Mouse (Mus musculus): ENCODE measurements around the gene Arf1.
"Not testable (repeated sequence)": the region's sequence is repeated elsewhere in the genome, so short reads cannot be mapped to it uniquely, and the experiment has no call there.

The Arf1 gene

DNA sequence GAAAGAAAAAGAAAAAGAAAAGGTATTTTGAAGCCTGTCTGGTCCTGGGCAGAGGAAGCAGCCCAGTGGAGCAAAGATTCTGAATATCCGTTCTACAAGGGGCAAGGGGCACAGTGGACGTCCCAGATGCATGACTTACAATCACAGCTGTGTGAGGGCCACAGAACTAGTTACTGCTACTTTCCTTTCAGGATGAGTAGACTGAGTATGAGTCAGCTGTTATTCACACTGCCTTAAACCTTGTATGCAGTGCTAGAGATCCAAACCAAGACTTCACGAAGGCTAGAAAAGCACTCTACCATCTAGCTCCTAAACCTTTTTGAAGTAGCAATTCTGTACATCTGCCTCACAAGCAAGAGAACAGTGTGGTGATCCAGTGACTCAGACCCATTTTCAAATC lies 1.8 kb downstream of the Arf1 start:
- peak; percentile 63 for DNase-seq (ENCODE audit: low read depth)

- DNase-seq (ENCODE audit: low read depth), result no peak
Measured at GRCm38 (mm10) chr11:59225167-59225566, 2.9 kb downstream of the Arf1 start.

DNA sequence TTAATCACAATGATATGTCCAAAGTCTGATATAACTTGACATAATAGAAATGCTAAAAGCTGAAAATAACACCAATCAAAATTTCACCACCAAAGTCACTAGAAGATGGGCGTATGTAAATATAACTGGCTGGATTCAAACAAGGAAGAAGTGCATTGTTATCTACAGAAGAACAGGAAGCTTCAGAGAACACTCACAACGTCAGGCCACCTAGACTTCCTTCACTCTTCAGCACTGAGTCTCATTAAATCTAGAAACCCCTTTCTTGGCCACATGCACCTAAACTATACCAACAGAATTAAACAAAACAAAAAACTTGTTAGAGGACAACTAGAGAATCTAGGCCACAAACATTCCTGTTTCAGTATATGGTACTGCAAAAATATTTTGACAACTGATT lies 3.6 kb downstream of the Arf1 start:
- peak; percentile 28 for DNase-seq (ENCODE audit: low read depth)

DNA sequence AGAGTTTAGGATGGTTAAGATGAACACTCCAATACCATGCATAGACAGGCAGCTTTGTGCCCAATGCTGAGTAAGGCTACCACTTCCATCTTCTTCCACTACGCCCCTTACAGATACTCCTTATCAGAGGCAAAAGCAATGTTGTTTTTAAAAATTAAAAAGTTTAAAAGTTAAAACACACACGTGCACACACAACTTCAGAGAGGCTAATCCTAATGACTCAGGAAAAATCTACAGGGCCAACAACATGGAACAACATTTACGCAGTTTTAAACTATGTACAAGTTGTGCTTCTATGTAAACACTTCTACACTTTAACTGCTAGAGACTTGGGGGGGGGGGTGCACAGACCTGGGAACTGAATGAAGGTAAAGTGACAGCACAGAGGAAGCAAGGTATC lies 4.0 kb downstream of the Arf1 start:
- no peak for DNase-seq (ENCODE audit: low read depth)

GRCm38 (mm10) chr11:59222306-59222705 lies 5.8 kb downstream of the Arf1 start:
- no peak for DNase-seq (ENCODE audit: low read depth)

- no peak for DNase-seq (ENCODE audit: low read depth)
Measured at GRCm38 (mm10) chr11:59221604-59222003, 6.5 kb downstream of the Arf1 start.

- peak; percentile 64 for DNase-seq (ENCODE audit: low read depth)
Measured at GRCm38 (mm10) chr11:59219064-59219463, 9.0 kb downstream of the Arf1 start.

- DNase-seq (ENCODE audit: low read depth), result no peak
Measured at GRCm38 (mm10) chr11:59218389-59218998, 9.6 kb downstream of the Arf1 start.

- DNase-seq (ENCODE audit: low read depth), result no peak
Measured at GRCm38 (mm10) chr11:59216955-59217354, 11.1 kb downstream of the Arf1 start.

GRCm38 (mm10) chr11:59212892-59213494 lies 15.1 kb downstream of the Arf1 start:
- DNase-seq (ENCODE audit: low read depth), result no peak

DNA sequence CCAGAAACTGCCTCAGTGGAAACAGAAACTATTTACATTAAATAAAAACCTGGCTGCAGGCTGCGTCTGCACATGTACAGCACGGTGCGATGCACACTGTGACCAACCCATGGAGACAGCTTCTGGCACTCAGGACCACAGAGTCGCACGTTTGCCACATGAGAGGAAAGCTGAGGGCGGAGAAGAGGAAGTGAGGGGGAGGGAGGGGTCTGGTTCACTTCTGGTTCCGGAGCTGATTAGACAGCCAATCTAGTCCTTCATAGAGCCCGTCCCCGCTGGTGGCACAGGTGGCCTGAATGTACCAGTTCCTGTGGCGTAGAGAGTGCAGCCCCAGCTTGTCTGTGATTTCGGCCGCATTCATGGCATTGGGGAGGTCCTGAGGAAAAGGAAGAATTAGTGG lies 15.8 kb downstream of the Arf1 start:
- DNase-seq (ENCODE audit: low read depth), result peak; percentile 70

DNA sequence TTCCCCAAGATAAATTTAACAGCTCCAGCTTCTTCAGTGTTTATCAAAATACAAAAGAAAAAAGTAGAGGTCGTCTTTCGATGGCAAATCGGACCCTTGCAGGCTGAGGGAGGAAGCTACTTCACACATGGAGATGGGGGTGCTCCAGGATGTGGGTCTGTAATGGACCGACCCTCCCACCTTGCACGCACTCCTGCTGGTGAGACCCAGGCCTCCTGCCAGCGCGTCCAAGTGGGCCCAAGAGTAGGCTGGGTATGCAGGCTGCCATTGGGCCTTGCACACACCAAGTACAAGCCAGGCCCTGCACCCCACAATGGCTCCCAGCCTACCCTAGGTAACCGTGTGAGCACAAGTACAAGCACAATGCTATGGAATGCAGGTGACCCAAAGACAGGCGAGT lies 16.5 kb downstream of the Arf1 start:
- not testable (repeated sequence) for DNase-seq (ENCODE audit: low read depth)

- DNase-seq (ENCODE audit: low read depth), result no peak
Measured at GRCm38 (mm10) chr11:59210020-59210419, 18.1 kb downstream of the Arf1 start.

GRCm38 (mm10) chr11:59209580-59209979 lies 18.5 kb downstream of the Arf1 start:
- no peak for DNase-seq (ENCODE audit: low read depth)

GRCm38 (mm10) chr11:59209003-59209441 lies 19.0 kb downstream of the Arf1 start:
- peak; percentile 82 for DNase-seq (ENCODE audit: low read depth)

DNA sequence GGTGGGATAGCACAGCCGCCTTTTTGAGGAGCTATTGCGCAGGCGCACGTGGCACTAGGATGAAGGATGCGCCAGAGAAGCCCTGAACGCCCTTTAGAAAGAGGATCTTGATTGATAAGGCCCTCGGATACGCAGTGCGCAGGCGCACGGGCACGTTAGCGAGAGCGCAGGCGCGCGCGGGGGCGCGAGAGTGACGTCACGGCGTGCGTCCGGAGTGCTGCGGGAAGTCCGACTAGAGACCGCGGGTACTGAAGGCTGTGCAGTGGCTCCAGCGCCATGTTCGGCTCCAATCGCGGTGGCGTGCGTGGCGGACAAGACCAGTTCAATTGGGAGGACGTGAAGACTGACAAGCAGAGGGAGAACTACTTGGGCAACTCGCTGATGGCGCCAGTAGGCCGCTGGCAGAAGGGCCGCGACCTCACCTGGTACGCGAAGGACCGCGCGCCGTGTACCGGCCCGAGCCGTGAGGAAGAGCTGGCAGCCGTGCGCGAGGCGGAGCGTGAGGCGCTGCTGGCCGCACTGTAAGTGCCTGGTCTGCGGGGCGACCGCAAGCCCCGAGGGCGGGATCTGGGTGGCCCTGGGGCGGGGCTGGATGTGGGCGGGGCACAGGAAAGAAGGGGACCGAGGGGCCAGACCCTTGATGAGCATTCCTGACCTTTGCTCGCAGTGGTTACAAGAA lies 19.8 kb downstream of the Arf1 start, which contains the start of gene 2310033P09Rik:
TSS of gene 2310033P09Rik (plus strand) at position 169 of the 679 bp plus-strand sequence.
- peak; percentile 95 for DNase-seq (ENCODE audit: low read depth)

- peak; percentile 94 for DNase-seq (ENCODE audit: low read depth)
Measured at GRCm38 (mm10) chr11:59202081-59202995, 25.7 kb downstream of the Arf1 start, which contains the start of gene Mrpl55. Mrpl55 (plus strand) TSS chr11:59202486.

GRCm38 (mm10) chr11:59201216-59202002 lies 26.7 kb downstream of the Arf1 start:
- DNase-seq (ENCODE audit: low read depth), result peak; percentile 50

DNA sequence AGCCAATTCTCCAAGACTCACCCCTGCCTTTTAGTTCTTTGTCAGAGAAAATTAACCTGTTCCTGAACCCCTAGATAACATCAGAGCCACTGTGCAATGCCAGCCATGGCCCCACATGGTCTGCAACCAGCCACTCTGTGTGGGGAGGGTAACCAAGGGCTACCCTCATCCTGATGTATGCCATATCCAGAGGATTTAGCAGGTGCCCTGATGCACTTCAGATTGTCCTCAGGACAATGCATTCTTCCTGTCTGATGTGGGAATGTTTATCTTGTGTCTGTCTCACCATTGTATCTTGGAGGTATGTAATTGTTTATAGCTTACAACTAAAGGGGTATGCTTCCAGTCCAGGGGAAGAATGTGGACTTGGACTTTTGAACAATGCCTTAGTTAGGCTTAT lies 31.8 kb downstream of the Arf1 start:
- no peak for DNase-seq (ENCODE audit: low read depth)

GRCm38 (mm10) chr11:59192059-59192386 lies 36.0 kb downstream of the Arf1 start, which contains the start of gene Guk1:
Guk1 (minus strand) TSS chr11:59192212.
- DNase-seq (ENCODE audit: low read depth), result no peak
